Mouse (Mus musculus) midbrain, embryonic 14.5 days (tissue): Measurements from ENCODE around the gene Cog4. TPM values are rescaled to one million over a fixed set of nuclear protein-coding genes. Genes with fewer than 3 reads are reported as not detected.

ENCODE experiments used
- ATAC-seq: fragments of 200-750 bp; cut with Nextera tagmentation; 2 replicates; pipeline ENCODE4 v1.8.0; 2017; ENCODE audit warnings: moderate number of reproducible peaks, moderate library complexity; ENCODE audit not compliant: low FRiP score, low TSS enrichment
- DNase-seq: peaks from one replicate; pipeline ENCODE4 v3.0.0-alpha.2; 2015
- H3K27ac ChIP-seq: fragments of 300-500 bp; sonication (generic); replicated peaks from 2 replicates; pipeline ENCODE4 v1.5.1; 2014; ENCODE audit warnings: mild to moderate bottlenecking, low read depth, low read length, moderate library complexity
- H3K27me3 ChIP-seq: fragments of 300-500 bp; sonication (generic); 2 replicates; pipeline ENCODE4 v1.6.1; 2014; ENCODE audit warnings: low read length, control low read depth, mixed read lengths; ENCODE audit not compliant: control insufficient read depth, insufficient read depth
- H3K36me3 ChIP-seq: fragments of 300-500 bp; sonication (generic); 2 replicates; pipeline ENCODE4 v1.6.1; 2014; ENCODE audit warnings: low read length, control low read depth; ENCODE audit not compliant: control insufficient read depth, insufficient read depth
- H3K4me1 ChIP-seq: fragments of 300-500 bp; sonication (generic); 2 replicates; pipeline ENCODE4 v1.6.1; 2014; ENCODE audit warnings: mild to moderate bottlenecking, antibody characterized with exemption, low read length, control low read depth; ENCODE audit not compliant: control insufficient read depth, insufficient read depth
- H3K4me2 ChIP-seq: fragments of 300-500 bp; sonication (generic); 2 replicates; pipeline ENCODE4 v1.6.1; 2014; ENCODE audit warnings: mild to moderate bottlenecking, low read length, moderate library complexity
- H3K4me3 ChIP-seq: fragments of 300-500 bp; sonication (generic); replicated peaks from 2 replicates; pipeline ENCODE4 v1.5.1; 2014; ENCODE audit warnings: low read depth, low read length
- H3K9ac ChIP-seq: fragments of 300-500 bp; sonication (generic); replicated peaks from 2 replicates; pipeline ENCODE4 v1.6.1; 2014; ENCODE audit warnings: mild to moderate bottlenecking, low read length, moderate library complexity
- H3K9me3 ChIP-seq: fragments of 300-500 bp; sonication (generic); 2 replicates; pipeline ENCODE4 v1.6.1; 2016; ENCODE audit warnings: low read length, control low read depth, mixed read lengths; ENCODE audit not compliant: control insufficient read depth
- WGBS: fragments of 180-500 bp; shearing (Covaris S2); extraction: QIAGEN DNeasy Blood & Tissue Kit; methylation state at CpG from one replicate; pipeline ENCODE4 v1.1.7; 2014; 5-methylcytosine and 5-hydroxymethylcytosine counted together
- polyA plus RNA-seq: library from polyadenylated mRNA; unstranded; fragments of >200 nt; fragmentation: Nextera tagmentation; extraction: Ambion mirVana; gene quantifications from 2 replicates; pipeline ENCODE4 v1.2.1, GENCODE M21; 2014

Cog4 gene
- polyA plus RNA-seq, result 53.2 and 70.0 TPM in 2 replicates

DNA sequence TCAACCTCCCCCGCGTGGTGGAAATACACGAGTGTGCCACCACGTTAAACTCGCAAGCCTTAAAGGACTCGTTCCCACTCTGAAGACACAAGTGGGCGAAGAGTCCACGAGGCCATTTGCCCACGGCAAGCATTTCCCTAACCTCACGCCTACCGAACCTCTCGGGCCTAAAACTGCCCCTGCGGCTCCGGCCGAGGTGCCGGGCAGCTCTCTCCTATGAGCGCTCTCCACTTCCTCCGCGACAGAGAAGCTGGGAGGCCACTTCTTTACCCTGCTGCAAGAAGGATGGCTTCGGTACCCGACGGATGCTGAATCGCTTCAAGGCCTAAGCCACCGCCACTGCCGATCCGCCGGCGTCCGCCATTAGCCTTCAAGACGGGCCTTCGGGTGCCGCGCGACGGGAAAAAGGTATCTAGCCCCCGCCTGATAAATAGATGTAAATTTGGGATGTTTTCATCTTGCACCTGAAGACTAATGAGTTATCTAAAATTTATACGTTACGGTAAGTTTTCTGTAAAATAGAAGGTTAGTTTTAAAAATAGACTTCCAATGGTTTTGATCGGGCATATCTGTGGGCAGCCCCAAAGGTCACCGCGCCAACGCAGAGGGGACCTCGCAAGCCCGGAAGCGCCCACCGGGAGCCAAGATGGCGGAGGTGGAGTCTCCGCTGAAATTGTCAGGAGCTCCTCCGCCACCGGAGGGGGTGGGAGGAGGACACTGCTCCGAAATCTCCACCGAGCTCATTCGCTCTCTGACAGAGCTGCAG, at the start of gene Cog4, which contains the start of gene Sf3b3:
Cog4 (plus strand) TSS at position 196 of the 766 bp plus-strand sequence.
Sf3b3 (minus strand) TSS at position 383 of the 766 bp plus-strand sequence.
- Histone ChIP-seq H3K4me3 (peak within 1 kb of the TSS; percentile 97), H3K9ac (peak within 1 kb of the TSS; percentile 92), H3K4me1 (peaks cover 17% of the 10 kb centered on the region), H3K9me3 (no peaks in the 10 kb centered on the region), H3K4me2 (peak within 1 kb of the TSS; percentile 65), H3K27ac (peak within 1 kb of the TSS; percentile 89), H3K27me3 (no peaks in the 10 kb centered on the region), H3K36me3 (peaks cover 50% of the 10 kb centered on the region)
- peak; percentile 85 for ATAC-seq
- WGBS, result under 1% methylated on average over 53 of the region's 53 CpGs
- DNase-seq, result peak; percentile 95

DNA sequence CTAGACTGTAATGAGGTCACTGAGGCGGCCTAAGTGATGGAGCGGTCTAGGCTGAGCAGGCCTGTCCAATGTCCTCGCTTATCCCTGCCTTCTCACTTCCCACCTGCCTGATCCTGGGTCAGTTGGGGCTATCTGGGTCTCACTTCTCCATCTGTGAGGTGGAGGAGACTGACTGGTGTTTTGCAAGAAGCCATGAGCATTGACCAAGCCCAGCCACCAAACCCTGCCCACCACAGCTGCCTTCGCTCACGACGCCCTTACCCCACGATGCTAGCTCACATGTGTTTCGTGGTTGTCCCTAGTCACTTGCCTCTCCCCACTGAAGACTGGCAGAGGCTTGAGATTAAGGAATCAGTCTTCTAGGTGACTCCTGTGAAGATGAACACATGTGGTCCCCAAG, 49.3 kb upstream of the Cog4 start:
- 91% methylated on average over 8 of the region's 8 CpGs for WGBS
- H3K4me1 ChIP-seq, result no peaks in the 10 kb centered on the region
- H3K4me2 ChIP-seq, result no peak overlapping the region
- no peak overlapping the region for H3K9ac ChIP-seq
- no peaks in the 10 kb centered on the region for H3K27me3 ChIP-seq
- H3K4me3 ChIP-seq, result no peak overlapping the region
- ATAC-seq, result no peak
- H3K36me3 ChIP-seq, result no peaks in the 10 kb centered on the region
- no peak overlapping the region for H3K27ac ChIP-seq
- no peaks in the 10 kb centered on the region for H3K9me3 ChIP-seq
- DNase-seq, result no peak

DNA sequence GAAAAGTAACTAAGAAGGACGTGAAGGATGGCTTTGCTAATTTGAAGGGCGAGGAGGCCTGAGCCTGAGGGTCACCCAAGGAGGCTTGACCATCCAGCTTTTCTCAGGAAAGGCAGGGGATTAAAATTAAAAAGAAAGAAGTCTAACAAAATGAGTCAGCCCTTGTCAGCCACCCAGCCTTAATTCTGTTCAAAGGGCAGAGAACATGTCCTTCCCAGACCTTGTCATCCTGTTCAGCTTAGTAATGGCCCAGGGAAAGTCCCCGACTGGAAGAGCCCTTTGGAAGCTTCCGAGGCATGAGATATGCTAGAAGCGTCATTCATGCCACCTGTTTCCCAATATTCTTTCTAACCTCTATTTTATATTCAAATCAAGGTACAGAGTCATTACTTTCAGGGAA, 43.4 kb upstream of the Cog4 start:
- 62% methylated on average over 5 of the region's 5 CpGs for WGBS
- ATAC-seq, result no peak

DNA sequence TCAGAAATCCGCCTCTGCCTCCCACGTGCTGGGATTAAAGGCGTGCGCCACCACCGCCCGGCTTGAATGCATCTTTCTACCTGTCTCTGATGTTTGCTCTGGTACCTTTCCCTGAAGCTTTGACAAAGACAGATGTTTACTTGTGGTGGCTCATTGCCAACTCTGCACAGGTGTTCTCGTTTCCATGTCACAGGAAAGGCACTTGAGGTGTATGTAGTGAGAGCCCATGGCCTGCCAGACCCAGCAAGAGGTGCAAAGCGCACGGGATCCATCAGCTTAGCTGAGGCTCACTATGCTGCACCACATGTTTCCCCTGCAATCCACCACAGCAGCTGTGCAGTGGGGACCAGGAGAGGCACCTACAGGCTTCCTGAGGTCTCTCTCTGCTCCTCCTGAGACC, 42.5 kb upstream of the Cog4 start:
- H3K4me1 ChIP-seq, result no peaks in the 10 kb centered on the region
- H3K4me3 ChIP-seq, result no peak overlapping the region
- H3K36me3 ChIP-seq, result peaks cover 4% of the 10 kb centered on the region
- WGBS, result 85% methylated on average over 9 of the region's 9 CpGs
- no peaks in the 10 kb centered on the region for H3K9me3 ChIP-seq
- H3K4me2 ChIP-seq, result no peak overlapping the region
- H3K9ac ChIP-seq, result no peak overlapping the region
- no peak overlapping the region for H3K27ac ChIP-seq
- DNase-seq (no peak), ATAC-seq (no peak)
- H3K27me3 ChIP-seq, result no peaks in the 10 kb centered on the region

More for the DNA sequence above, 43.4 kb upstream of the Cog4 start:
- Histone ChIP-seq H3K4me1 (no peaks in the 10 kb centered on the region), H3K4me3 (no peak overlapping the region), H3K9ac (no peak overlapping the region), H3K4me2 (no peak overlapping the region), H3K36me3 (no peaks in the 10 kb centered on the region), H3K27ac (no peak overlapping the region), H3K27me3 (no peaks in the 10 kb centered on the region), H3K9me3 (no peaks in the 10 kb centered on the region)
- no peak for DNase-seq

DNA sequence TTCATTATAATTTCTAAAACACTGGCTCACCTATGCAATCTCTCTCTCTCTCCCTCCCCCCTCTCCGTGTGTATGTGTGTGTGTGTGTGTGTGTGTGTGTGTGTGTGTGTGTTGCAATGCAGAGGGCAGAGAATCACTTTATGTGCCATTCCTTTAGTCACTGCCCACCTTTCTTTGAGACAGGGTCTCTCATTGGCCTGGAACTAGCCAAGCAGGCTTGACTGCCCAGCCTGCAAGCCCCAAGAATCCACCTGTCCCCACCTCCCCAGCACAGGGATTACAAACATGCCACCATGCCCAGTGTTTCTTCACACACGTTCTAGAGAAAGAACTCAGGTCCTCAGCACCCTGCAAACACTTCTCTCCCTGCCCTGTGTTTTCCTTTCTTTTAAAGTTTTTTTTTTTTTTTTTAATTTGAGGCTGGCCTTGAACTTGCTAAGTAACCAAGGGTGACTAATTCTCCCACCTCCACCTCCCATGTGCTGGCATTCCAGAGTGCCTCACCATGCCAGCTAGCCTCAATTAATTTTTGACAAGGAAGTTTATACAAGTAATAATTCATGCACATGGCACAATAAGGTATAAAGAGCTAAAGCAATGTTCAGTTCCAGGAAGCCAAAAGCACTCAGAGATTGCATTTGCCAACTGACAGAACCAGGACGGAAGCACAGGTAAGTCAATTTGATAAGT, 41.4 kb upstream of the Cog4 start:
- no peaks in the 10 kb centered on the region for H3K27me3 ChIP-seq
- no peaks in the 10 kb centered on the region for H3K9me3 ChIP-seq
- 72% methylated on average over 3 of the region's 3 CpGs for WGBS
- peaks cover 16% of the 10 kb centered on the region for H3K36me3 ChIP-seq
- H3K9ac ChIP-seq, result no peak overlapping the region
- no peak for ATAC-seq
- H3K27ac ChIP-seq, result no peak overlapping the region
- DNase-seq, result no peak
- no peaks in the 10 kb centered on the region for H3K4me1 ChIP-seq
- no peak overlapping the region for H3K4me3 ChIP-seq
- no peak overlapping the region for H3K4me2 ChIP-seq

DNA sequence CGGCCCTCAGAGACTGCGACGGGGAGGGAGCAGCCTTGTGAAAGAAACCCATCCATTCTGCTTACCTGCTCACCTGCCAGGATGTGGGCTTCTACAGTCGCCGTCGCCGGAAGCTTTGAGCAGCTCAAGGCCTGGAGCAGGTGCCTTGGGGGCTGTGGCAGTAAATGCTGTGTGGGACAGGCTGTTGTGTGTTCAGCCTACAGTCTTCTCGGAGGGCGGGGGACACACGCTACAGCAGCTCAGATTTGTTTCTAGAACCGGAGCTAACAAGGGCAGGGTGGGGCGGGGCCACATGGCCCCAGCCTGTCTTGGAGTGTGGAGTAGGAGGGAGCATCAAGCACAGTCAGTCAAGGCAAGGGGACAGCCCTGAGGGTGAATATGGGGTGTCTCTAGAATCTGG, 40.7 kb upstream of the Cog4 start, which contains the start of gene Il34:
Il34 (minus strand) TSS at position 256 of the 400 bp plus-strand sequence.
- no peak within 1 kb of the TSS for H3K4me3 ChIP-seq
- H3K9me3 ChIP-seq, result no peaks in the 10 kb centered on the region
- peaks cover 23% of the 10 kb centered on the region for H3K36me3 ChIP-seq
- H3K4me1 ChIP-seq, result no peaks in the 10 kb centered on the region
- H3K27ac ChIP-seq, result no peak within 1 kb of the TSS
- no peaks in the 10 kb centered on the region for H3K27me3 ChIP-seq
- H3K4me2 ChIP-seq, result no peak within 1 kb of the TSS
- DNase-seq, result no peak
- no peak for ATAC-seq
- WGBS, result 47% methylated on average over 12 of the region's 12 CpGs
- no peak within 1 kb of the TSS for H3K9ac ChIP-seq

DNA sequence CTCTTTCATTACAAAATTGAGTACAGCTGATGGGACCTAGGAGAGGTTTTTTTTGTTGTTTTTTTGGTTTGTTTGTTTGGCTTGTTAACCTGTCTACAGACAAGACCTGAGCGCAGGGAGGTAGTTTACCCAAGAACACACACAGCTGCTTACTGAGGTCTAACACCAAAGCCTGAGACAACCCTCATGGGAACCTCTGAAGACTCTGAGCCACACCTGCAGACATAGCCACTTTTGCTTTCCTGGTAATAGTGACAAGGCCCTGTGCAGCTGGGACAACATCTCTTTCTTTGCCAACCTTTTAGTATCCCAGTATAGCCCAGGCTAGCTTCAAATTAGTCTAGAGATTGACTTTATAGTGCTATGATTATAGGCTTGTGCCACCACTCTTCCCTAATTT, 40.3 kb upstream of the Cog4 start:
- Histone ChIP-seq H3K27me3 (no peaks in the 10 kb centered on the region), H3K4me3 (no peak overlapping the region), H3K4me1 (no peaks in the 10 kb centered on the region), H3K4me2 (no peak overlapping the region), H3K27ac (no peak overlapping the region), H3K36me3 (peaks cover 27% of the 10 kb centered on the region), H3K9me3 (no peaks in the 10 kb centered on the region), H3K9ac (no peak overlapping the region)
- DNase-seq (no peak), ATAC-seq (no peak)
- 93% methylated on average over 1 of the region's 1 CpGs for WGBS

DNA sequence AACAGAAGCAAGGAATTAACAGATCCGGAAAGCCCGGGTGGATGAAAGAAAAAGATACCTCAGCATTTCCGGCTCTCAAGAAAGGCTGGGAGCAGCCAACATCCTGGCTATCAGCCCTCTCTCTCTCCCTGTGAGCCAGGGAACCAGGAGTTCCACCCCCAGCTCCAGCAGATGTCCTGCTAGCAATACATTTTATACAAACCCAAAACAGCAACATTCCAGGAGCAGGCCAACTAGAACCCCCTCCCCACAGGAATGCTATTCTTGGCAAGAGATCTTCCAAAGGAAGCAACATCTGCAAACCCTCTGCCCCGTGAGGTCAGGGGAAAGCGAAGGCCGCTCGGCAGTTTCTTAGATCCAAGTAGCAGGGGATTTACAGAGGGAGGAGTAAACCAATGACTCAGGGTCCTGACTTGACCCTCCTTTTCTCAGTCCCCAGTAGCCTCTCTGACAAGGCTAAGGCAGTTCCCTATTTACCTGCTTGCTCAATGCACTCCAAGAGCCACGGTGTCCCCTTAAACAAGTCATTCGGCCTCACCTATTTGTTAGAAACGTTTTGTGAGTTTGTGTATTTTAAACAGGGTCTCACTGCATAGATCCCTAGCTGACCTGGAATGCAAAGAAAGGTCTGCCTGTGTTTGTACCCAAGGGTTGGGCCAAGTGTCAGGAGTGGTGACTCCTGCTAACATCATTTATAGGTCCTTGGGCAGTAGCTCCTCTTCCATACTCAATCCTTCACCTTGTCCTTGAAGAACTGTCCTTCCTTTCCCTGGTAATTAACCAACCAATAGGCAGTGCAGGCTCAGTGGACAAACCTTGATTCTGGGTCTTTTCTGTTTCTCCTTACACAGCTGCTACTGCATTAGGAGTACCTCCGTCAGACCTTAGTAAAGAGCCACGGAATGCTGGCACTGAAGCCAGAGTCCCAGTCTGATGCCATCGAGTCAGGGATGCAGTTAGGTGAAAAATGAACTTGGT, 37.6 kb upstream of the Cog4 start:
- ATAC-seq, result no peak
- no peaks in the 10 kb centered on the region for H3K4me1 ChIP-seq
- no peak overlapping the region for H3K4me2 ChIP-seq
- H3K36me3 ChIP-seq, result peaks cover 54% of the 10 kb centered on the region
- DNase-seq, result peak; percentile 13
- no peaks in the 10 kb centered on the region for H3K9me3 ChIP-seq
- 71% methylated on average over 13 of the region's 13 CpGs for WGBS
- H3K4me3 ChIP-seq, result no peak overlapping the region
- no peaks in the 10 kb centered on the region for H3K27me3 ChIP-seq
- H3K9ac ChIP-seq, result no peak overlapping the region
- H3K27ac ChIP-seq, result no peak overlapping the region
